Mouse (Mus musculus) splenic B cell, adult 2 months (primary cell): ENCODE results near the gene A830018L16Rik.

Source experiments
- DNase-seq: peaks from one replicate; pipeline ENCODE4 v3.0.0-alpha.2; 2011; ENCODE audit warnings: low read depth, low spot score
- H3K27me3 ChIP-seq: 2 replicates; pipeline ENCODE4 v1.6.1; 2012; ENCODE audit warnings: mild to moderate bottlenecking, low read length, moderate library complexity, mixed read lengths; ENCODE audit not compliant: control insufficient read depth, poor library complexity, insufficient read depth, severe bottlenecking
- H3K36me3 ChIP-seq: 2 replicates; pipeline ENCODE4 v1.6.1; 2012; ENCODE audit warnings: mild to moderate bottlenecking, low read length, moderate library complexity, mixed read lengths; ENCODE audit not compliant: control insufficient read depth, poor library complexity, insufficient read depth, severe bottlenecking

Gene A830018L16Rik

GRCm38 (mm10) chr1:11751996-11752395, 338.1 kb downstream of the A830018L16Rik start:
- no peak for DNase-seq
- no peaks in the 10 kb centered on the region for H3K36me3 ChIP-seq

GRCm38 (mm10) chr1:11788264-11788663, 374.4 kb downstream of the A830018L16Rik start:
- no peaks in the 10 kb centered on the region for H3K36me3 ChIP-seq
- DNase-seq, result no peak
- no peaks in the 10 kb centered on the region for H3K27me3 ChIP-seq

More at GRCm38 (mm10) chr1:11751996-11752395, 338.1 kb downstream of the A830018L16Rik start:
- H3K27me3 ChIP-seq, result no peaks in the 10 kb centered on the region

- no peaks in the 10 kb centered on the region for H3K36me3 ChIP-seq
These were observed 378.9 kb downstream of the A830018L16Rik start for GRCm38 (mm10) chr1:11792820-11793219.

GRCm38 (mm10) chr1:11795666-11796065, 381.8 kb downstream of the A830018L16Rik start:
- no peaks in the 10 kb centered on the region for H3K27me3 ChIP-seq
- H3K36me3 ChIP-seq, result no peaks in the 10 kb centered on the region
- no peak for DNase-seq

More at GRCm38 (mm10) chr1:11792820-11793219, 378.9 kb downstream of the A830018L16Rik start:
- no peaks in the 10 kb centered on the region for H3K27me3 ChIP-seq
- DNase-seq, result no peak

- H3K36me3 ChIP-seq, result no peaks in the 10 kb centered on the region
- DNase-seq, result no peak
- H3K27me3 ChIP-seq, result no peaks in the 10 kb centered on the region
These were observed 458.9 kb downstream of the A830018L16Rik start for GRCm38 (mm10) chr1:11872847-11873246.

- Histone ChIP-seq H3K27me3 (no peaks in the 10 kb centered on the region), H3K36me3 (no peaks in the 10 kb centered on the region)
- DNase-seq, result no peak
These were observed 459.7 kb downstream of the A830018L16Rik start for GRCm38 (mm10) chr1:11873573-11873972.

- Histone ChIP-seq H3K36me3 (no peaks in the 10 kb centered on the region), H3K27me3 (no peaks in the 10 kb centered on the region)
- no peak for DNase-seq
These were observed 467.8 kb downstream of the A830018L16Rik start for GRCm38 (mm10) chr1:11881706-11882105.

GRCm38 (mm10) chr1:11895715-11896114, 481.8 kb downstream of the A830018L16Rik start:
- no peaks in the 10 kb centered on the region for H3K36me3 ChIP-seq
- no peaks in the 10 kb centered on the region for H3K27me3 ChIP-seq
- no peak for DNase-seq

- H3K36me3 ChIP-seq, result no peaks in the 10 kb centered on the region
- no peaks in the 10 kb centered on the region for H3K27me3 ChIP-seq
- DNase-seq, result no peak
These were observed 502.0 kb downstream of the A830018L16Rik start for GRCm38 (mm10) chr1:11915873-11916272.

- Histone ChIP-seq H3K27me3 (no peaks in the 10 kb centered on the region), H3K36me3 (no peaks in the 10 kb centered on the region)
- DNase-seq, result no peak
These were observed 523.1 kb downstream of the A830018L16Rik start for GRCm38 (mm10) chr1:11936984-11937383.

GRCm38 (mm10) chr1:11959421-11960206, 545.7 kb downstream of the A830018L16Rik start:
- Histone ChIP-seq H3K36me3 (no peaks in the 10 kb centered on the region), H3K27me3 (no peaks in the 10 kb centered on the region)
- no peak for DNase-seq

GRCm38 (mm10) chr1:11982590-11983136, 568.8 kb downstream of the A830018L16Rik start:
- Histone ChIP-seq H3K36me3 (no peaks in the 10 kb centered on the region), H3K27me3 (no peaks in the 10 kb centered on the region)
- no peak for DNase-seq

GRCm38 (mm10) chr1:11990011-11990410, 576.1 kb downstream of the A830018L16Rik start:
- H3K36me3 ChIP-seq, result no peaks in the 10 kb centered on the region
- DNase-seq, result no peak
- H3K27me3 ChIP-seq, result no peaks in the 10 kb centered on the region

- no peaks in the 10 kb centered on the region for H3K36me3 ChIP-seq
- no peak for DNase-seq
- no peaks in the 10 kb centered on the region for H3K27me3 ChIP-seq
These were observed 582.5 kb downstream of the A830018L16Rik start for GRCm38 (mm10) chr1:11996297-11996878.

- Histone ChIP-seq H3K27me3 (no peaks in the 10 kb centered on the region), H3K36me3 (no peaks in the 10 kb centered on the region)
- DNase-seq, result no peak
These were observed 583.7 kb downstream of the A830018L16Rik start for GRCm38 (mm10) chr1:11997574-11997973.
